18 mouse cellular contexts compared by ENCODE assay signal in the genomic region with DNA sequence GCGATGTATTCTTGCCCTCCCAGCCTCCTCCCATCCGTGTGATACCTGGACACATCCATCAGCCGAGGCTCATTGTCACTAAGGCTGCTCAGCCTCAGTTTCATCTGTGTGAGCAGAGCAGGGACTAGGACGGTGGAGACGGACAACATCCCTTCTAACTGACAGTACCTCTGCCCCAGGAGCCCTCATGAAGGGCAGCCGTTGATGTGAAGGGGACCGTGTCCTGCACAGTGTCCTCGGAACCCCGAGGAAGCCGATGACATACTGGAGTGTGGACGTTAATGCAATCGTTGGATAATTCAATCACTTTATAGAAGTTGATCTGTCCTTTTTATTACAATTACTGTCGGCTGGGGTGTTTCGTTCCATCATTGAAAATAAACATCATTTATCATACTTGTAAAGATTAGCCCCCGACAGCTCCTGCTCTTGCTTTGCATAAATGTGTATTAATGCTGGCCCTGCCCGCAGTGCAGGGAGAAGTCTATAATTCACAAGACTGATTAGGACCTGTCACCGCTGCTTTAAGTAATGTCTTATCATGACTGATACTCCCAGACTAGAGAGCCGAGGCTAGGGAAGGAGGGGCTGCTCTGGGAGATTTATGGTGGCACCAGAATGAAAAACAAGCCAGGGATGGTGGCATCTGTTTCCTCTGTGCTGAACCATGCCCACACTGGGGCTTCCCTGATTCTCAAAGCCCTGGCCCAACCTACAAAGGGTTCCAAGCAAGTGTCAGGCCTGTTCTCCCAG.
DNase-seq lines count a peak whose midpoint lies in the region; ATAC-seq and TF ChIP-seq lines count a peak whose summit lies in the region.
"Had no signal": no experiment of that assay in that cellular context is flagged by ENCODE, and none has a peak within 500 bp of the region (broad histone marks: within the 10 kb centered on the region; RNA-seq: fewer than 3 reads in every experiment).

No protein-coding gene starts in this region.

- peak; percentile 46; the same call in 1 of the 2 replicates for ATAC-seq in kidney, embryonic 15.5 days (replicated peaks; ENCODE audit: low FRiP score)
- ATAC-seq in hindbrain, embryonic 13.5 days (ENCODE audit: low FRiP score): peak; percentile 89
- no peak for ATAC-seq in midbrain, postnatal 0 days (ENCODE audit: low FRiP score)
- ATAC-seq: activated CD4-positive, CD25-positive, alpha-beta regulatory T cell, adult 4 months; forebrain, embryonic 14.5 days; Patski had no signal

- peaks cover 7% of the 10 kb centered on the region; the same call in 1 of the 2 replicates for H3K4me1 ChIP-seq in kidney, embryonic 15.5 days
- H3K4me1 ChIP-seq in kidney, adult 2 months (ENCODE audit: control insufficient read depth, insufficient read depth, low read length): no peaks in the 10 kb centered on the region
- H3K4me1 ChIP-seq in hindbrain, embryonic 10.5 days (replicated peaks): peaks cover 10% of the 10 kb centered on the region; the same call in 1 of the 2 replicates
- H3K4me1 ChIP-seq in hindbrain, embryonic 13.5 days (replicated peaks): peaks cover 19% of the 10 kb centered on the region
- no peaks in the 10 kb centered on the region for H3K4me1 ChIP-seq in midbrain, postnatal 0 days (ENCODE audit: insufficient read depth, low read length)

- no peak overlapping the region for H3K27ac ChIP-seq in kidney, embryonic 15.5 days
- H3K27ac ChIP-seq in kidney, adult 2 months (ENCODE audit: insufficient read depth, low read depth, low read length): no peak overlapping the region
- no peak overlapping the region for H3K27ac ChIP-seq in hindbrain, embryonic 10.5 days
- peak overlapping the region; percentile 37; the same call in 1 of the 2 replicates for H3K27ac ChIP-seq in hindbrain, embryonic 13.5 days
- H3K27ac ChIP-seq in midbrain, postnatal 0 days (ENCODE audit: low read depth, low read length): no peak overlapping the region
- H3K27ac ChIP-seq: limb, embryonic 13.5 days; liver, embryonic 14.5 days had no signal

- TF ChIP-seq POLR2A in kidney, adult 2 months (IDR thresholded peaks at IDR 0.05; ENCODE audit: low read depth, low read length): no peak

- H3K27me3 ChIP-seq in kidney, embryonic 15.5 days: 0 out of 2 replicates have a peak, but pooled peaks cover 7% of the 10 kb centered on the region
- H3K27me3 ChIP-seq in kidney, adult 2 months (replicated peaks; ENCODE audit: control insufficient read depth, insufficient read depth, low read length): no peaks in the 10 kb centered on the region
- peaks cover 53% of the 10 kb centered on the region for H3K27me3 ChIP-seq in hindbrain, embryonic 10.5 days (ENCODE audit: insufficient read depth, poor library complexity, severe bottlenecking)
- H3K27me3 ChIP-seq in hindbrain, embryonic 13.5 days: peaks cover 20% of the 10 kb centered on the region; the same call in 1 of the 2 replicates
- no peaks in the 10 kb centered on the region for H3K27me3 ChIP-seq in midbrain, postnatal 0 days (ENCODE audit: insufficient read depth, low read length)
- H3K27me3 ChIP-seq: Patski had no signal

- DNase-seq in kidney, adult 2 months: no peak
- DNase-seq in hindbrain, embryonic 10.5 days (ENCODE audit: low spot score): peak; percentile 3
- peak; percentile 47 for DNase-seq in midbrain, postnatal 0 days (ENCODE audit: low spot score)
- no peak for DNase-seq in right cerebral cortex, adult 2 months (ENCODE audit: low spot score in 2 of 2)
- DNase-seq in urinary bladder, postnatal 4 days (ENCODE audit: low spot score in 2 of 2): no peak
- no peak for DNase-seq in layer of hippocampus, postnatal 14 days (ENCODE audit: low spot score in 2 of 2)
- DNase-seq: cerebellum, adult 9-11 months; kidney, adult 8-10 months; right cerebral cortex, postnatal 4 days; thymus, postnatal 4 days had no signal

- H3K4me2 ChIP-seq in kidney, embryonic 15.5 days: no peak overlapping the region
- no peak overlapping the region for H3K4me2 ChIP-seq in hindbrain, embryonic 13.5 days
- no peak overlapping the region for H3K4me2 ChIP-seq in midbrain, postnatal 0 days (ENCODE audit: low read depth, low read length, poor library complexity, severe bottlenecking)
- H3K4me2 ChIP-seq: heart, embryonic 11.5 days; limb, embryonic 13.5 days had no signal

- no peak for TF ChIP-seq CTCF in kidney, adult 2 months (conservative IDR thresholded peaks at IDR 0.05; ENCODE audit: insufficient read depth, insufficient read length, low read depth, low read length)
- no peak for TF ChIP-seq CTCF in midbrain, postnatal 0 days (IDR thresholded peaks at IDR 0.05)

- H3K9ac ChIP-seq in kidney, embryonic 15.5 days: no peak overlapping the region
- H3K9ac ChIP-seq in hindbrain, embryonic 13.5 days: no peak overlapping the region
- no peak overlapping the region for H3K9ac ChIP-seq in midbrain, postnatal 0 days (replicated peaks; ENCODE audit: low read length, poor library complexity, severe bottlenecking)
- H3K9ac ChIP-seq: limb, embryonic 13.5 days; liver, embryonic 14.5 days had no signal

- 56% methylated on average over 18 of the region's 18 CpGs for WGBS in kidney, embryonic 15.5 days
- 56% methylated on average over 18 of the region's 18 CpGs for WGBS in kidney, adult 2 months
- 73% methylated on average over 18 of the region's 18 CpGs for WGBS in hindbrain, embryonic 10.5 days
- 44% methylated on average over 18 of the region's 18 CpGs for WGBS in hindbrain, embryonic 13.5 days
- WGBS in midbrain, postnatal 0 days: 62% methylated on average over 18 of the region's 18 CpGs

- peaks cover 6% of the 10 kb centered on the region; the same call in 1 of the 2 replicates for H3K9me3 ChIP-seq in kidney, embryonic 15.5 days (replicated peaks)
- H3K9me3 ChIP-seq in hindbrain, embryonic 10.5 days: peaks cover 8% of the 10 kb centered on the region
- H3K9me3 ChIP-seq in hindbrain, embryonic 13.5 days: no peaks in the 10 kb centered on the region
- H3K9me3 ChIP-seq in midbrain, postnatal 0 days (ENCODE audit: low read length): no peaks in the 10 kb centered on the region

- no peak overlapping the region for H3K4me3 ChIP-seq in kidney, embryonic 15.5 days (replicated peaks)
- H3K4me3 ChIP-seq in kidney, adult 2 months (ENCODE audit: insufficient read depth, low read depth, low read length): no peak overlapping the region
- H3K4me3 ChIP-seq in hindbrain, embryonic 10.5 days: no peak overlapping the region
- H3K4me3 ChIP-seq in hindbrain, embryonic 13.5 days: no peak overlapping the region
- no peak overlapping the region for H3K4me3 ChIP-seq in midbrain, postnatal 0 days (ENCODE audit: low read depth, low read length)
- H3K4me3 ChIP-seq: limb, embryonic 13.5 days had no signal

- H3K36me3 ChIP-seq in kidney, embryonic 15.5 days: no peaks in the 10 kb centered on the region
- H3K36me3 ChIP-seq in kidney, adult 2 months (ENCODE audit: control insufficient read depth, insufficient read depth, low read length): no peaks in the 10 kb centered on the region
- H3K36me3 ChIP-seq in hindbrain, embryonic 10.5 days: no peaks in the 10 kb centered on the region
- H3K36me3 ChIP-seq in hindbrain, embryonic 13.5 days: no peaks in the 10 kb centered on the region
- H3K36me3 ChIP-seq in midbrain, postnatal 0 days (ENCODE audit: insufficient read depth, low read length): no peaks in the 10 kb centered on the region
- H3K36me3 ChIP-seq: limb, embryonic 13.5 days had no signal

Comparison
In these comparisons a context has a peak if more than half of its experiments do, and no peak if none do; other contexts are left out.
1. DNase-seq: peak in hindbrain, embryonic 10.5 days (single experiment) and midbrain, postnatal 0 days (single experiment); none in kidney, adult 2 months (single experiment), right cerebral cortex, adult 2 months (0 of 2), urinary bladder, postnatal 4 days (0 of 2) and layer of hippocampus, postnatal 14 days (0 of 2).